In genomic region chr15:101113778-101114177, GRCm38 (mm10) we compare ENCODE assay signal across 22 mouse cellular contexts. TPM values are rescaled to one million over a fixed set of nuclear protein-coding genes. Genes with fewer than 3 reads are reported as not detected.
DNase-seq lines count a peak whose midpoint lies in the region; ATAC-seq and TF ChIP-seq lines count a peak whose summit lies in the region.
"Not testable (repeated sequence)": the region's sequence is repeated elsewhere in the genome, so short reads cannot be mapped to it uniquely, and the experiment has no call there.
"Had no signal": no experiment of that assay in that cellular context is flagged by ENCODE, and none has a peak within 500 bp of the region (broad histone marks: within the 10 kb centered on the region; RNA-seq: fewer than 3 reads in every experiment).

No protein-coding gene starts in this region.

- H3K4me1 ChIP-seq in embryonic facial prominence, embryonic 14.5 days (ENCODE audit: control insufficient read depth, insufficient read depth, low read length); intestine, embryonic 16.5 days (ENCODE audit: control insufficient read depth, insufficient read depth, low read length); liver, embryonic 11.5 days (replicated peaks; ENCODE audit: control insufficient read depth, insufficient read depth, low read length); small intestine, adult 2 months (ENCODE audit: control insufficient read depth, insufficient read depth, insufficient read length, low read length): not testable (repeated sequence)

- not testable (repeated sequence) for H3K4me3 ChIP-seq in embryonic facial prominence, embryonic 14.5 days (ENCODE audit: low read depth, low read length); intestine, embryonic 16.5 days (ENCODE audit: low read length); liver, embryonic 11.5 days (ENCODE audit: low read depth, low read length); macrophage (ENCODE audit: inconsistent target); small intestine, adult 2 months (ENCODE audit: low read depth, low read length)

- not testable (repeated sequence) for TF ChIP-seq POLR2A in small intestine, adult 2 months (IDR thresholded peaks at IDR 0.05; ENCODE audit: low read depth, low read length)

- peak overlapping the region; percentile 53; the same call in 1 of the 2 replicates for H3K27ac ChIP-seq in embryonic facial prominence, embryonic 14.5 days (replicated peaks; ENCODE audit: low read depth, low read length)
- H3K27ac ChIP-seq in intestine, embryonic 16.5 days (ENCODE audit: low read length): not testable (repeated sequence)
- peak overlapping the region; percentile 38; the same call in 1 of the 2 replicates for H3K27ac ChIP-seq in liver, embryonic 11.5 days (ENCODE audit: low read depth, low read length)
- H3K27ac ChIP-seq in macrophage: peak overlapping the region; percentile 73
- H3K27ac ChIP-seq in small intestine, adult 2 months (ENCODE audit: insufficient read depth, low read depth, low read length): peak overlapping the region; percentile 45; the same call in 1 of the 2 replicates

- not testable (repeated sequence) for ATAC-seq in embryonic facial prominence, embryonic 14.5 days (ENCODE audit: low read depth); liver, embryonic 11.5 days (replicated peaks; ENCODE audit: low FRiP score)
- 0 out of 2 replicates have a peak, but pooled peaks have one; percentile 9 for ATAC-seq in intestine, embryonic 16.5 days

- H3K27me3 ChIP-seq in embryonic facial prominence, embryonic 14.5 days (replicated peaks; ENCODE audit: control insufficient read depth, insufficient read depth, low read length); intestine, embryonic 16.5 days (replicated peaks; ENCODE audit: control insufficient read depth, insufficient read depth, low read length); liver, embryonic 11.5 days (replicated peaks; ENCODE audit: control insufficient read depth, insufficient read depth, low read length); small intestine, adult 2 months (ENCODE audit: control insufficient read depth, insufficient read depth, low read length): not testable (repeated sequence)

- not testable (repeated sequence) for H3K9me3 ChIP-seq in embryonic facial prominence, embryonic 14.5 days (ENCODE audit: control insufficient read depth, low read length); intestine, embryonic 16.5 days (ENCODE audit: control insufficient read depth, low read length); liver, embryonic 11.5 days (ENCODE audit: control insufficient read depth, low read length)

- not testable (repeated sequence) for H3K9ac ChIP-seq in embryonic facial prominence, embryonic 14.5 days (ENCODE audit: low read depth, low read length); intestine, embryonic 16.5 days (ENCODE audit: low read depth, low read length); liver, embryonic 11.5 days (ENCODE audit: low read depth, low read length)

- TF ChIP-seq CTCF in small intestine, adult 2 months (IDR thresholded peaks at IDR 0.05; ENCODE audit: extremely low read depth, insufficient read length, insufficient replicate concordance, low read depth, low read length): not testable (repeated sequence)

- H3K79me2 ChIP-seq in macrophage (ENCODE audit: inconsistent target): not testable (repeated sequence)

- WGBS in embryonic facial prominence, embryonic 14.5 days: 95% methylated on average over 2 of the region's 2 CpGs
- 86% methylated on average over 2 of the region's 2 CpGs for WGBS in intestine, embryonic 16.5 days
- 75% methylated on average over 2 of the region's 2 CpGs for WGBS in liver, embryonic 11.5 days
- 82% methylated on average over 2 of the region's 2 CpGs for WGBS in macrophage (ENCODE audit: missing documents)
- 92% methylated on average over 2 of the region's 2 CpGs for WGBS in small intestine, adult 2 months

- not testable (repeated sequence) for H3K36me3 ChIP-seq in embryonic facial prominence, embryonic 14.5 days (ENCODE audit: control insufficient read depth, insufficient read depth, low read length); intestine, embryonic 16.5 days (ENCODE audit: control insufficient read depth, insufficient read depth, low read length); liver, embryonic 11.5 days (ENCODE audit: control insufficient read depth, insufficient read depth, low read length); macrophage (ENCODE audit: inconsistent target); small intestine, adult 2 months (ENCODE audit: control insufficient read depth, insufficient read depth, low read length)

- DNase-seq in CD4-positive, CD25-positive, alpha-beta regulatory T cell, adult 2 months (ENCODE audit: low read depth, low spot score): peak; percentile 29
- peak; percentile 50 for DNase-seq in MN1 (ENCODE audit: low spot score)
- DNase-seq in embryonic facial prominence, embryonic 14.5 days (ENCODE audit: low spot score); liver, embryonic 11.5 days (ENCODE audit: low spot score): not testable (repeated sequence)

- not testable (repeated sequence) for H3K4me2 ChIP-seq in embryonic facial prominence, embryonic 14.5 days (ENCODE audit: low read depth, low read length); intestine, embryonic 16.5 days (ENCODE audit: low read depth, low read length); liver, embryonic 11.5 days

RNA-seq across cellular contexts. Expression of gene Ankrd33, which starts 1.8 kb away (rescaled TPM):
- polyA plus RNA-seq in embryonic facial prominence, embryonic 14.5 days (2014; fragmentation: Nextera tagmentation; extraction: Ambion mirVana): not detected in 2 replicates
- polyA plus RNA-seq in intestine, embryonic 16.5 days (2015; fragmentation: Nextera tagmentation; extraction: Ambion mirVana): not detected in 2 replicates
- polyA plus RNA-seq in liver, embryonic 11.5 days (2014; fragmentation: Nextera tagmentation; extraction: Ambion mirVana): not detected in 2 replicates
- total RNA-seq in macrophage (2018; cell fraction: chromatin; rRNA removed): not detected
- total RNA-seq in macrophage (2018; cell fraction: cytosol; rRNA removed): not detected
- total RNA-seq in macrophage (2018; cell fraction: nucleus; rRNA removed): not detected
- polyA plus RNA-seq in macrophage (2018): not detected in 3 replicates
- polyA plus RNA-seq in small intestine, adult 2 months (2012; rRNA removed): not detected in 2 replicates
- total RNA-seq: adrenal gland, postnatal 14 days; forebrain, postnatal 0 days; gastrocnemius, postnatal 4 days; heart, postnatal 14 days; layer of hippocampus, postnatal 10 days; monocyte, adult 5-6 weeks had no signal
- polyA plus RNA-seq: forebrain, embryonic 10.5 days; forebrain, postnatal 0 days; heart, embryonic 11.5 days; hindbrain, embryonic 12.5 days; inflammation-experienced regulatory T-cells, adult 6 months; kidney, embryonic 14.5 days; limb, embryonic 11.5 days; liver, embryonic 13.5 days; midbrain, embryonic 11.5 days; neural tube, embryonic 13.5 days had no signal

RNA-seq across cellular contexts. Expression of gene Acvrl1, which starts 14.5 kb away (rescaled TPM):
- polyA plus RNA-seq in embryonic facial prominence, embryonic 14.5 days (2014; fragmentation: Nextera tagmentation; extraction: Ambion mirVana): 11.5 and 13.5 TPM in 2 replicates
- 31.2 and 31.9 TPM in 2 replicates for polyA plus RNA-seq in intestine, embryonic 16.5 days (2015; fragmentation: Nextera tagmentation; extraction: Ambion mirVana)
- 2.5 TPM in 2 replicates for polyA plus RNA-seq in liver, embryonic 11.5 days (2014; fragmentation: Nextera tagmentation; extraction: Ambion mirVana)
- total RNA-seq in macrophage (2018; cell fraction: chromatin; rRNA removed): 10 to 100 TPM in 3 of 26 experiments, 1 to 10 TPM in 22, under 1 TPM in 1; 0.45 to 21.0 (median 6.3) TPM
- 10 to 100 TPM in 18 of 26 experiments, 1 to 10 TPM in 8; 6.5 to 17.7 (median 11.1) TPM for total RNA-seq in macrophage (2018; cell fraction: cytosol; rRNA removed)
- total RNA-seq in macrophage (2018; cell fraction: nucleus; rRNA removed): 10 to 100 TPM in 19 of 26 experiments, 1 to 10 TPM in 7; 2.4 to 34.0 (median 11.2) TPM
- polyA plus RNA-seq in macrophage (2018): 8.7 to 12.6 TPM (median 11.5 TPM) in 3 replicates
- 19.6 and 35.5 TPM in 2 replicates for polyA plus RNA-seq in small intestine, adult 2 months (2012; rRNA removed)

RNA-seq across cellular contexts. Expression of gene Fignl2, which starts 35.4 kb away (rescaled TPM):
- 0.26 and 0.30 TPM in 2 replicates for polyA plus RNA-seq in embryonic facial prominence, embryonic 14.5 days (2014; fragmentation: Nextera tagmentation; extraction: Ambion mirVana)
- polyA plus RNA-seq in intestine, embryonic 16.5 days (2015; fragmentation: Nextera tagmentation; extraction: Ambion mirVana): 0.12 TPM in 2 replicates
- polyA plus RNA-seq in liver, embryonic 11.5 days (2014; fragmentation: Nextera tagmentation; extraction: Ambion mirVana): 0.27 and 0.40 TPM in 2 replicates
- total RNA-seq in macrophage (2018; cell fraction: chromatin; rRNA removed): 10 to 100 TPM in 23 of 26 experiments, 1 to 10 TPM in 3; 7.6 to 24.1 (median 11.9) TPM
- 1 to 10 TPM; 1.2 to 5.2 (median 1.9) TPM for total RNA-seq in macrophage (2018; cell fraction: cytosol; rRNA removed)
- total RNA-seq in macrophage (2018; cell fraction: nucleus; rRNA removed): 10 to 100 TPM in 5 of 26 experiments, 1 to 10 TPM in 21; 6.5 to 13.8 (median 8.6) TPM
- 0.98 to 1.4 TPM (median 1.1 TPM) in 3 replicates for polyA plus RNA-seq in macrophage (2018)
- 2.9 and 7.8 TPM in 2 replicates for polyA plus RNA-seq in small intestine, adult 2 months (2012; rRNA removed)
- polyA plus RNA-seq: inflammation-experienced regulatory T-cells, adult 6 months had no signal
